8 mouse cellular contexts compared by ENCODE assay signal in genomic region chr3:51729109-51729918, GRCm38 (mm10).
DNase-seq lines count a peak whose midpoint lies in the region; ATAC-seq and TF ChIP-seq lines count a peak whose summit lies in the region.

No protein-coding gene starts in this region.

- TF ChIP-seq CTCF in thymus, adult 2 months (IDR thresholded peaks at IDR 0.05; ENCODE audit: borderline replicate concordance, control insufficient read depth, extremely low read depth, insufficient read depth, low read length, poor library complexity) = no peak

- peaks cover 29% of the 10 kb centered on the region for H3K36me3 ChIP-seq in megakaryocyte, embryonic 14.5 days (replicated peaks; ENCODE audit: low read length)
- H3K36me3 ChIP-seq in liver, embryonic 12.5 days = no peaks in the 10 kb centered on the region
- H3K36me3 ChIP-seq in neural tube, embryonic 15.5 days = no peaks in the 10 kb centered on the region
- H3K36me3 ChIP-seq in thymus, adult 2 months (ENCODE audit: control insufficient read depth, insufficient read depth, low read length) = no peaks in the 10 kb centered on the region

- H3K27me3 ChIP-seq in megakaryocyte, embryonic 14.5 days (replicated peaks) = no peaks in the 10 kb centered on the region
- no peaks in the 10 kb centered on the region for H3K27me3 ChIP-seq in liver, embryonic 12.5 days (replicated peaks)
- no peaks in the 10 kb centered on the region for H3K27me3 ChIP-seq in neural tube, embryonic 15.5 days (replicated peaks)
- H3K27me3 ChIP-seq in thymus, adult 2 months (ENCODE audit: control insufficient read depth, insufficient read depth, low read length) = no peaks in the 10 kb centered on the region

- no peak for ATAC-seq in megakaryocyte, adult 5-6 weeks (ENCODE audit: poor library complexity, severe bottlenecking)
- ATAC-seq in liver, embryonic 12.5 days = no peak
- ATAC-seq in neural tube, embryonic 15.5 days (ENCODE audit: low FRiP score) = peak; percentile 64
- ATAC-seq in granulocyte monocyte progenitor cell, adult 5-6 weeks (replicated peaks; ENCODE audit: poor library complexity, severe bottlenecking) = no peak

- no peaks in the 10 kb centered on the region for H3K9me3 ChIP-seq in megakaryocyte, embryonic 14.5 days
- no peaks in the 10 kb centered on the region for H3K9me3 ChIP-seq in liver, embryonic 12.5 days (replicated peaks)
- no peaks in the 10 kb centered on the region for H3K9me3 ChIP-seq in neural tube, embryonic 15.5 days (replicated peaks)

- 55% methylated on average over 14 of the region's 14 CpGs for WGBS in liver, embryonic 12.5 days (ENCODE audit: insufficient replicate concordance)
- WGBS in neural tube, embryonic 15.5 days = 56% methylated on average over 14 of the region's 14 CpGs
- WGBS in thymus, adult 2 months = 89% methylated on average over 14 of the region's 14 CpGs

- peak; percentile 53 to 54 for DNase-seq in cerebellum, postnatal 10 days
- no peak for DNase-seq in cerebellum, adult 9-11 months
- DNase-seq in thymus, adult 2 months = no peak

- H3K4me1 ChIP-seq in megakaryocyte, embryonic 14.5 days = peaks cover 100% of the 10 kb centered on the region
- peaks cover 94% of the 10 kb centered on the region for H3K4me1 ChIP-seq in liver, embryonic 12.5 days
- peaks cover 36% of the 10 kb centered on the region for H3K4me1 ChIP-seq in neural tube, embryonic 15.5 days
- peaks cover 36% of the 10 kb centered on the region for H3K4me1 ChIP-seq in thymus, adult 2 months (replicated peaks; ENCODE audit: control insufficient read depth, insufficient read depth, low read length)

- H3K4me2 ChIP-seq in liver, embryonic 12.5 days = peak overlapping the region; percentile 69
- no peak overlapping the region for H3K4me2 ChIP-seq in neural tube, embryonic 15.5 days

- H3K27ac ChIP-seq in liver, embryonic 12.5 days = peak overlapping the region; percentile 98
- H3K27ac ChIP-seq in neural tube, embryonic 15.5 days (replicated peaks) = peak overlapping the region; percentile 58; the same call in 1 of the 2 replicates
- no peak overlapping the region for H3K27ac ChIP-seq in thymus, adult 2 months (ENCODE audit: control insufficient read depth, insufficient read depth, low read length)

- TF ChIP-seq POLR2A in thymus, adult 2 months (IDR thresholded peaks at IDR 0.05; ENCODE audit: control insufficient read depth, extremely low read depth, insufficient read depth, low read length, poor library complexity) = no peak

- peak overlapping the region; percentile 59 for H3K4me3 ChIP-seq in megakaryocyte, embryonic 14.5 days (replicated peaks)
- H3K4me3 ChIP-seq in liver, embryonic 12.5 days = peak overlapping the region; percentile 32; the same call in 1 of the 2 replicates
- H3K4me3 ChIP-seq in neural tube, embryonic 15.5 days (replicated peaks) = no peak overlapping the region
- no peak overlapping the region for H3K4me3 ChIP-seq in thymus, adult 2 months (ENCODE audit: control insufficient read depth, insufficient read depth, low read length)

- peak overlapping the region; percentile 51 for H3K9ac ChIP-seq in liver, embryonic 12.5 days
- no peak overlapping the region for H3K9ac ChIP-seq in neural tube, embryonic 15.5 days (replicated peaks)

Comparison
In these comparisons a context has a peak if more than half of its experiments do, and no peak if none do; other contexts are left out.
1. DNase-seq: peak in cerebellum, postnatal 10 days (2 of 2); none in cerebellum, adult 9-11 months (single experiment) and thymus, adult 2 months (single experiment).
2. H3K4me3 ChIP-seq: peak in megakaryocyte, embryonic 14.5 days (single experiment) and liver, embryonic 12.5 days (single experiment); none in neural tube, embryonic 15.5 days (single experiment) and thymus, adult 2 months (single experiment).